ENCODE assay signal across 14 mouse cellular contexts in the genomic region with DNA sequence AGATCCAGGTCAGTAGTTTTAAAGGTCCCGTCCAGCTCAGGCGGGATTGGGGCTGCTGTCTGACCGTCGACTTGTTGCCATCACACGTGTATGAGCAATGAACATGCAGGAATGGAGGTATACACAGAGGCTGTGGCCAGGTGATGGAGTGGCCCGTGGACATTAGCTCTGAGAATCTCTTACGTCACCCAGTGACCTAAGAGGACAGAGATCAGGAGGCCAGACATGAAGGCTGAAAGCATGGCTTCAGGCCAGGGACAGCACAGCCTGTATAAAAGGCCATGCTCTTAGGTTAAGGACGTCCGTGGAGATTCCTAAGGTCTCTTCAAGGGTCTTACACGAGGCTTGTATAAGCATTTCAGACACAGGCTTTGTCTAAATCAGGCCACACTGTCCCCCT.
A peak's percentile ranks its signal among the peaks of the same experiment; 100 is the strongest.
DNase-seq lines count a peak whose midpoint lies in the region; ATAC-seq and TF ChIP-seq lines count a peak whose summit lies in the region.
"Had no signal": no experiment of that assay in that cellular context is flagged by ENCODE, and none has a peak within 500 bp of the region (broad histone marks: within the 10 kb centered on the region; RNA-seq: fewer than 3 reads in every experiment).

No protein-coding gene starts in this region.

- peaks cover 41% of the 10 kb centered on the region for H3K4me1 ChIP-seq in kidney, embryonic 16.5 days (ENCODE audit: insufficient read depth, low read length)

- intact Hi-C loops in gastrocnemius, adult 2 months (cut with DNase I), result no loop called here
- intact Hi-C loops in left cerebral cortex, adult 2 months (cut with DNase I), result no loop called here

- 49% methylated on average over 10 of the region's 10 CpGs for WGBS in kidney, embryonic 16.5 days

- no peaks in the 10 kb centered on the region for H3K9me3 ChIP-seq in kidney, embryonic 16.5 days (ENCODE audit: low read length)
- H3K9me3 ChIP-seq: embryonic facial prominence, embryonic 12.5 days; forebrain, embryonic 10.5 days had no signal

- no peak overlapping the region for H3K9ac ChIP-seq in kidney, embryonic 16.5 days (replicated peaks; ENCODE audit: low read length)
- H3K9ac ChIP-seq: embryonic facial prominence, embryonic 12.5 days had no signal

- H3K4me2 ChIP-seq in kidney, embryonic 16.5 days (replicated peaks; ENCODE audit: low read depth, low read length), result no peak overlapping the region
- H3K4me2 ChIP-seq: embryonic facial prominence, embryonic 12.5 days had no signal

- peak overlapping the region; percentile 33 for H3K4me3 ChIP-seq in gastrocnemius, adult 2 months
- H3K4me3 ChIP-seq in layer of hippocampus, adult 2 months, result no peak overlapping the region
- H3K4me3 ChIP-seq in kidney, embryonic 16.5 days (ENCODE audit: low read length), result no peak overlapping the region
- no peak overlapping the region for H3K4me3 ChIP-seq in left cerebral cortex, adult 2 months
- H3K4me3 ChIP-seq: embryonic facial prominence, embryonic 12.5 days; forebrain, embryonic 10.5 days had no signal

- no peak for TF ChIP-seq CTCF in gastrocnemius, adult 2 months (IDR thresholded peaks at IDR 0.05)
- no peak for TF ChIP-seq CTCF in layer of hippocampus, adult 2 months (conservative IDR thresholded peaks at IDR 0.05)
- no peak for TF ChIP-seq CTCF in left cerebral cortex, adult 2 months (IDR thresholded peaks at IDR 0.05)

- peak overlapping the region; percentile 80 for H3K27ac ChIP-seq in gastrocnemius, adult 2 months
- peak overlapping the region; percentile 48; the same call in 1 of the 2 replicates for H3K27ac ChIP-seq in layer of hippocampus, adult 2 months
- peak overlapping the region; percentile 71 for H3K27ac ChIP-seq in kidney, embryonic 16.5 days (ENCODE audit: low read length)
- no peak overlapping the region for H3K27ac ChIP-seq in left cerebral cortex, adult 2 months
- H3K27ac ChIP-seq: embryonic facial prominence, embryonic 12.5 days; forebrain, embryonic 10.5 days had no signal

- ATAC-seq in kidney, embryonic 16.5 days (ENCODE audit: low FRiP score, low TSS enrichment), result peak; percentile 20; the same call in 1 of the 2 replicates

- peak; percentile 58 for DNase-seq in gastrocnemius, adult 2 months
- DNase-seq in gastrocnemius, adult 8-10 months (ENCODE audit: low spot score in 2 of 2), result no peak
- no peak for DNase-seq in layer of hippocampus, adult 2 months (ENCODE audit: low spot score in 2 of 2)
- DNase-seq in layer of hippocampus, adult 18-20 months (ENCODE audit: low spot score in 2 of 2), result no peak
- peak; percentile 49 for DNase-seq in adrenal gland, postnatal 10 days
- DNase-seq in urinary bladder, postnatal 10 days (ENCODE audit: low spot score), result no peak
- no peak for DNase-seq in left cerebral cortex, adult 2 months (ENCODE audit: extremely low spot score in 1 of 2, low spot score in 2 of 2)
- DNase-seq: B cell, adult 2 months; cerebellum, postnatal 14 days; lung, postnatal 14 days; midbrain, embryonic 14.5 days had no signal

- no peaks in the 10 kb centered on the region for H3K27me3 ChIP-seq in kidney, embryonic 16.5 days (ENCODE audit: insufficient read depth, low read length)
- H3K27me3 ChIP-seq: embryonic facial prominence, embryonic 12.5 days had no signal

- no peaks in the 10 kb centered on the region for H3K36me3 ChIP-seq in kidney, embryonic 16.5 days (ENCODE audit: insufficient read depth, low read length)
- H3K36me3 ChIP-seq: embryonic facial prominence, embryonic 12.5 days; forebrain, embryonic 10.5 days had no signal

Comparison
In these comparisons a context has a peak if more than half of its experiments do, and no peak if none do; other contexts are left out.
1. DNase-seq: peak in gastrocnemius, adult 2 months (single experiment) and adrenal gland, postnatal 10 days (single experiment); none in gastrocnemius, adult 8-10 months (0 of 2), layer of hippocampus, adult 2 months (0 of 2), layer of hippocampus, adult 18-20 months (0 of 2), urinary bladder, postnatal 10 days (single experiment) and left cerebral cortex, adult 2 months (0 of 2).